Mouse (Mus musculus): ENCODE measurements around the gene Scamp5. TPM values are rescaled to one million over a fixed set of nuclear protein-coding genes. Genes with fewer than 3 reads are reported as not detected.
A peak's percentile ranks its signal among the peaks of the same experiment; 100 is the strongest.

Gene Scamp5
- polyA plus RNA-seq, 1 experiment, result 6.2 TPM

DNA sequence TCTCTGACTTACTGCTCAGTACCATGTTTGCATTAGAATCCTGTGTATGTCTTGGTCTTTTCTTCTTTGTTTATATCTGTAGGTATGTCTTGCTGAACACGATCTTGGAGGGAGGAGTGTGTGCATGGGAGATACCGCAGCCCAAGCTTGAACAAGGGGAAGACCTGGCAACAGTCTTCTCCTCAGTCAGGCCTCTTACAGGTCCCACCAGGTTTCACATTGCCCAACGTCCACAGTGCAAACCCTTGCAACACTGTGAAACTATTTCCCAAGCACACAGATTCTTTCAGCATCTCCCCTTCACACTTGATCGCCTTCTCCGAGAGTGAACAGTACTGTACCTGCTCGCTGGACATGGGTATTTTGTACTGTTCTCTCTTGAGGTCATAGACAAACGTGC lies 19.9 kb upstream of the Scamp5 start:
- no peaks in the 10 kb centered on the region for H3K27me3 ChIP-seq (ENCODE audit: control insufficient read depth, insufficient read depth, low read length)
- TF ChIP-seq CTCF (IDR thresholded peaks at IDR 0.05; ENCODE audit: control insufficient read depth, insufficient read depth, insufficient replicate concordance, low read depth, low read length), result no peak
- no peak for TF ChIP-seq POLR2A (IDR thresholded peaks at IDR 0.05; ENCODE audit: control insufficient read depth, low read depth, low read length)
- peaks cover 3% of the 10 kb centered on the region; the same call in 1 of the 2 replicates for H3K4me1 ChIP-seq (ENCODE audit: control insufficient read depth, insufficient read depth, low read length)
- H3K4me3 ChIP-seq (ENCODE audit: control insufficient read depth, low read depth, low read length), result no peak overlapping the region
- H3K36me3 ChIP-seq (ENCODE audit: control insufficient read depth, insufficient read depth, low read length), result no peaks in the 10 kb centered on the region
- H3K27ac ChIP-seq (ENCODE audit: control insufficient read depth, insufficient read depth, low read depth, low read length), result no peak overlapping the region

DNA sequence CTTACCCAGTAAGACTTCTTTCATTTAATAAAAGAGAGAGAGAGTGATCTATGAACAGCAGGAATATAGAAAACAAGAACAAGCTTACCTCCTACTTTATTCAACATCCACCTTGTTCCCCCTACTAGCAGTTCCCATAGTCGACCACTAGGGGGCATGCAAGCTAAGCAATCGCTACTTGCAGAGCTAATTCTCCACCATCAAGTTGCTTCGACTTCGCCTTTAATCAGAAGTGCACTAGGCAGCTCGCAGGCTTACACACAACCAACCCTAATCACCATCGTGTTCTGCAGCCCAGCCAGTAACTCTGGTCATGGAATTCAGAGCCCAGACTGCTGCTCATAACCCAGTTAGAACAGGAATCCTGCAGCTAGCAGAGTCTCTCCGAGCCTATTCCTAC lies 17.9 kb upstream of the Scamp5 start:
- H3K36me3 ChIP-seq (ENCODE audit: control insufficient read depth, insufficient read depth, low read length), result no peaks in the 10 kb centered on the region
- no peak overlapping the region for H3K27ac ChIP-seq (ENCODE audit: control insufficient read depth, insufficient read depth, low read depth, low read length)
- no peaks in the 10 kb centered on the region for H3K27me3 ChIP-seq (ENCODE audit: control insufficient read depth, insufficient read depth, low read length)
- peak; percentile 63; the same call in 1 of the 2 replicates for TF ChIP-seq CTCF (IDR thresholded peaks at IDR 0.05; ENCODE audit: control insufficient read depth, insufficient read depth, insufficient replicate concordance, low read depth, low read length)
- no peak for TF ChIP-seq POLR2A (IDR thresholded peaks at IDR 0.05; ENCODE audit: control insufficient read depth, low read depth, low read length)
- peaks cover 3% of the 10 kb centered on the region; the same call in 1 of the 2 replicates for H3K4me1 ChIP-seq (ENCODE audit: control insufficient read depth, insufficient read depth, low read length)
- H3K4me3 ChIP-seq (ENCODE audit: control insufficient read depth, low read depth, low read length), result no peak overlapping the region; the same call in 1 of the 2 replicates

- H3K36me3 ChIP-seq (ENCODE audit: control insufficient read depth, insufficient read depth, low read length), result no peaks in the 10 kb centered on the region
- H3K4me1 ChIP-seq (ENCODE audit: control insufficient read depth, insufficient read depth, low read length), result peaks cover 14% of the 10 kb centered on the region
- no peak overlapping the region for H3K4me3 ChIP-seq (ENCODE audit: control insufficient read depth, low read depth, low read length)
- H3K27me3 ChIP-seq (ENCODE audit: control insufficient read depth, insufficient read depth, low read length), result no peaks in the 10 kb centered on the region
- TF ChIP-seq POLR2A (IDR thresholded peaks at IDR 0.05; ENCODE audit: control insufficient read depth, low read depth, low read length) (no peak), CTCF (IDR thresholded peaks at IDR 0.05; ENCODE audit: control insufficient read depth, insufficient read depth, insufficient replicate concordance, low read depth, low read length) (no peak)
- no peak overlapping the region for H3K27ac ChIP-seq (ENCODE audit: control insufficient read depth, insufficient read depth, low read depth, low read length)
These were observed 1.1 kb upstream of the Scamp5 start for GRCm38 (mm10) chr9:57468914-57469313.

DNA sequence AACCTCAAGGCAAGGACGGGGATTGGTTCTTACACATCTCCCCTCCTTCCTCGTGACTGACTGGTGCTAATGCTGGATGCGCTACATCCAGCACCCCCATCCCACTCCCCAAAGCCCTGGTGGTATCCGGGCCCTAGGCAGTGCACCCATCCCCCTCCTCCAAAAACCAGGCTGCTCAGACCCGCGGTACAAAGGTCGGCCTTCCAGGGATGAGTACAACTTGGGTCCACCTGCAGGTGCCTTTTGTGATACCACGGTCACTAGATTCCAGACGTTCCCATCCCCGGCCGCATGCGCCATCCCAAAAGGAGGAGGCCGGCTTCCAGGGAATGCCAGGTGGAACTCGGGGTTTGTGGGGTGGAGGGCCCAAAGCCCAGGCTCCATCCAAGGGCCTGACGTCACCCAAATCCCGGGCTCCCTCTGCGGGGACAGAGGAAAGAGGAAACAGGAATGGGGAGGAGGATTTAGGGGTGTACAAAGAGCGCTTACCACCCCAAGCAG lies 539 bp downstream of the Scamp5 start:
- Histone ChIP-seq H3K4me3 (ENCODE audit: control insufficient read depth, low read depth, low read length) (peak overlapping the region; percentile 83), H3K4me1 (ENCODE audit: control insufficient read depth, insufficient read depth, low read length) (peaks cover 14% of the 10 kb centered on the region), H3K27me3 (ENCODE audit: control insufficient read depth, insufficient read depth, low read length) (no peaks in the 10 kb centered on the region), H3K36me3 (ENCODE audit: control insufficient read depth, insufficient read depth, low read length) (no peaks in the 10 kb centered on the region), H3K27ac (ENCODE audit: control insufficient read depth, insufficient read depth, low read depth, low read length) (no peak overlapping the region)
- TF ChIP-seq POLR2A (IDR thresholded peaks at IDR 0.05; ENCODE audit: control insufficient read depth, low read depth, low read length) (no peak), CTCF (IDR thresholded peaks at IDR 0.05; ENCODE audit: control insufficient read depth, insufficient read depth, insufficient replicate concordance, low read depth, low read length) (no peak)

DNA sequence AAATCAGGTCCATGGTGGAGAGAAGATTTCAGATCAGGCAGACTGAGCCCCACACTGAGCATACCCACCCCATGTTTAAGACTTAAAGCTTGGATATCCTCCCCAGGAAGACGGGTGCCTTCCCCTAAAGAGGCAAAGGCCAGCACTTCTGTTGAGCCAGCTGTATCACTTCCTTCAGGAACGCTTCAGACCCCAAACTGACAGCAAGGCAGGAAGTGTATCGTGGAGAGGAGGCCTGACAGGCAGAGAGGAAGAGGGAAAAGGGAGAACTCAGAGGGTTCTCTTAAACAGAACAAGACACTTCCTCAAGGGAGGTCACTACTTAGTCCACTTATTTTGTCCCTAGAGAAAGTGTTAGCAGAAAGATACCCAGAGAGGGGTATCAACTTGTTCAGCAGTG lies 1.8 kb downstream of the Scamp5 start:
- TF ChIP-seq POLR2A (IDR thresholded peaks at IDR 0.05; ENCODE audit: control insufficient read depth, low read depth, low read length) (no peak), CTCF (IDR thresholded peaks at IDR 0.05; ENCODE audit: control insufficient read depth, insufficient read depth, insufficient replicate concordance, low read depth, low read length) (no peak)
- no peaks in the 10 kb centered on the region for H3K36me3 ChIP-seq (ENCODE audit: control insufficient read depth, insufficient read depth, low read length)
- H3K4me1 ChIP-seq (ENCODE audit: control insufficient read depth, insufficient read depth, low read length), result peaks cover 14% of the 10 kb centered on the region
- no peak overlapping the region for H3K27ac ChIP-seq (ENCODE audit: control insufficient read depth, insufficient read depth, low read depth, low read length)
- H3K27me3 ChIP-seq (ENCODE audit: control insufficient read depth, insufficient read depth, low read length), result no peaks in the 10 kb centered on the region
- no peak overlapping the region for H3K4me3 ChIP-seq (ENCODE audit: control insufficient read depth, low read depth, low read length)

GRCm38 (mm10) chr9:57462866-57463265 lies 5.0 kb downstream of the Scamp5 start:
- no peak for TF ChIP-seq POLR2A (IDR thresholded peaks at IDR 0.05; ENCODE audit: control insufficient read depth, low read depth, low read length)
- no peak for TF ChIP-seq CTCF (IDR thresholded peaks at IDR 0.05; ENCODE audit: control insufficient read depth, insufficient read depth, insufficient replicate concordance, low read depth, low read length)
- peaks cover 10% of the 10 kb centered on the region for H3K4me1 ChIP-seq (ENCODE audit: control insufficient read depth, insufficient read depth, low read length)
- no peaks in the 10 kb centered on the region for H3K36me3 ChIP-seq (ENCODE audit: control insufficient read depth, insufficient read depth, low read length)
- H3K4me3 ChIP-seq (ENCODE audit: control insufficient read depth, low read depth, low read length), result no peak overlapping the region
- no peaks in the 10 kb centered on the region for H3K27me3 ChIP-seq (ENCODE audit: control insufficient read depth, insufficient read depth, low read length)
- H3K27ac ChIP-seq (ENCODE audit: control insufficient read depth, insufficient read depth, low read depth, low read length), result no peak overlapping the region

DNA sequence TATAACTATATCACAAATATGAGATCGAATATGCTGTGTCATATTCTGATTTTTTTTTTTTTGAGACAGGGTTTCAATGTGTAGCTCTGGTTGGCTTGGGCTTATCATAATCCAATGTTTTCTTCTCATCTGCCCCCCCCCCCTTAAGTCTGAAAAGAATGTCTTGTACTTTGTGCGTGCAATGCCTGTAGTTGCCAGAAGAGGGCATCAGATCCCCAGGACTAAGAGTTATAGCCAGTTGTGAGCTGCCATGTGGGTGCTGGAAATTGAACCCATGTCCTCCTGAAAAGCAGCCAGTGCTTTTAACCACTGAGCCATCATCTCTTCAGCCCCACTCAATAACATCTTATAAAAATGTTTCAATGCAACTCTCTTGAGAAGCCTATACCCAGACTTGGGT lies 8.2 kb downstream of the Scamp5 start:
- no peaks in the 10 kb centered on the region for H3K36me3 ChIP-seq (ENCODE audit: control insufficient read depth, insufficient read depth, low read length)
- TF ChIP-seq CTCF (IDR thresholded peaks at IDR 0.05; ENCODE audit: control insufficient read depth, insufficient read depth, insufficient replicate concordance, low read depth, low read length) (peak; percentile 34; the same call in 1 of the 2 replicates), POLR2A (IDR thresholded peaks at IDR 0.05; ENCODE audit: control insufficient read depth, low read depth, low read length) (no peak)
- no peak overlapping the region for H3K4me3 ChIP-seq (ENCODE audit: control insufficient read depth, low read depth, low read length)
- H3K27ac ChIP-seq (ENCODE audit: control insufficient read depth, insufficient read depth, low read depth, low read length), result no peak overlapping the region
- no peaks in the 10 kb centered on the region for H3K4me1 ChIP-seq (ENCODE audit: control insufficient read depth, insufficient read depth, low read length)
- H3K27me3 ChIP-seq (ENCODE audit: control insufficient read depth, insufficient read depth, low read length), result no peaks in the 10 kb centered on the region
